Mouse (Mus musculus): ENCODE results near the gene Hist1h2an.

Gene Hist1h2an

GRCm38 (mm10) chr13:21783734-21784161, 3.3 kb downstream of the Hist1h2an start:
- peak; percentile 62 to 69 for DNase-seq (ENCODE audit: low spot score in 2 of 2)

GRCm38 (mm10) chr13:21783255-21783617, 3.8 kb downstream of the Hist1h2an start, which contains the start of gene Hist1h3i:
Gene Hist1h3i, minus strand, starts transcription at chr13:21783370.
- DNase-seq (ENCODE audit: low spot score in 2 of 2): peak; percentile 68 to 71

GRCm38 (mm10) chr13:21782361-21783254, 4.4 kb downstream of the Hist1h2an start:
- peak; percentile 54 to 74 for DNase-seq (ENCODE audit: low spot score in 2 of 2)

GRCm38 (mm10) chr13:21781639-21782038, 5.4 kb downstream of the Hist1h2an start:
- peak; percentile 12 to 15 for DNase-seq (ENCODE audit: low spot score in 2 of 2)

- DNase-seq (ENCODE audit: low spot score in 2 of 2): peak; percentile 39 to 54
Observed at GRCm38 (mm10) chr13:21781021-21781555, 5.9 kb downstream of the Hist1h2an start.

DNA sequence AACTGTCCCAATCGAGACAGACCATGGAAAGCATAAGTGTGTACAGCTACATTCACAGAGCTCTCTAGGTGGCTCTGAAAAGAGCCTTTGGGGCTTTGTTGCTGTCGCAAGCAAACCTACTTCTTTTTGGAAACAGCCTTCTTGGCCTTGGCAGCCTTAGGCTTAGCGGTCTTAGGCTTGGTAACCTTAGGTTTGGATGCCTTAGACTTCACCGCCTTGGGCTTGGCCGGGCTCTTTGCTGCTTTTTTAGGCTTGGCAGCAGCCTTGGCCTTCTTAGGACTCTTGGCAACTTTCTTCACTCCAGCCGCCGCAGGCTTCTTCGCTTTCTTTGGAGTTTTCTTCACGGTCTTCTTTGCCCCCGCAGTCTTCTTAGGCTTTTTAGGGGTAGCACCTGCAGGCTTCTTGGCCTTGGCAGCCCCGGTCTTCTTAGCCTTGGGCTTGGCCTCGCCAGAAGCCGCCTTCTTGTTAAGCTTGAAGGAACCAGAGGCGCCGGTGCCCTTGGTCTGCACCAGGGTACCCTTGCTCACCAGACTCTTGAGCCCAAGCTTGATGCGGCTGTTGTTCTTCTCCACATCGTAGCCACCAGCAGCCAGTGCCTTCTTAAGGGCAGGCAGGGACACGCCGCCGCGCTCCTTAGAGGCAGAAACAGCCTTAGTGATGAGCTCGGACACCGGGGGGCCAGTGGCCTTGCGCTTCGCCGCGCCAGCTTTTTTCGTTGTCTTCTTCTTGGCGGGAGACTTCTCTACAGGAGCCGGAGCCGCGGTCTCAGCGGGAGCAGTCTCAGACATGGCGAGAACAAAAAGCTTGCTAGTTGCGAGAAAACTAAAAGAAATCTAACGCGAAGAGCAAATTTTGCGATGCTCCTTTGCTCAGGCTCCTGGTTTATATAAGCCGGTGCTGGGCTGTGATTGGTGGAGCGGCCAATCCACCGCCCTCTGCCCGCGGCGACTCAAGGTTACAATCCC, 7.0 kb downstream of the Hist1h2an start, which contains the start of gene Hist1h1b:
Gene Hist1h1b (minus strand): TSS at position 859 of the 965 bp plus-strand sequence.
- DNase-seq (ENCODE audit: low spot score in 2 of 2): peak; percentile 88 to 91

- peak; percentile 80 to 81 for DNase-seq (ENCODE audit: low spot score in 2 of 2)
Observed at GRCm38 (mm10) chr13:21778814-21779766, 7.9 kb downstream of the Hist1h2an start.

DNA sequence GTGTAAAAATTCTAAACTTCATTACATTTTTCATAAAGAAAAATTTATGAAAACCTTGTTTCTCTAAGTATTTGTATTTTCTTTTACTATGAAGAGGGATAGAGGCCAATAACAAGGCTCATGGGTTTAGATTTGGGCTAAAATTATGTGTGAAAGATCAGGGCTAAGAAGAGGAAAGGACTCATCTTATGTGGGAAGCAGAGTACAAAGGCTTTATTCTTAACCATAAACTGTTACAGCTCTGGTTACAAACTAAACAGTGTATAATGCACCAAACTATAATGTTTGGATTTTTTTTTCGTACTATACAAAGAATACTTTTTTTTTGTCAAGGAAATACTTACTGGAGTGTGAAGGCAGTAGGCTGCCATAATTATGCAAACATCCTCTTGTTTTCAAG, 31.3 kb downstream of the Hist1h2an start:
- no peak for DNase-seq (ENCODE audit: low spot score in 2 of 2)

GRCm38 (mm10) chr13:21754294-21755001, 32.6 kb downstream of the Hist1h2an start:
- peak; percentile 61 to 81 for DNase-seq (ENCODE audit: low spot score in 2 of 2)

GRCm38 (mm10) chr13:21753524-21754285, 33.3 kb downstream of the Hist1h2an start, which contains the start of the genes Hist1h2ak and Hist1h2bn:
Gene Hist1h2ak, minus strand, starts transcription at chr13:21753827.
Gene Hist1h2bn, plus strand, starts transcription at chr13:21754123.
- peak; percentile 84 to 86 for DNase-seq (ENCODE audit: low spot score in 2 of 2)

DNA sequence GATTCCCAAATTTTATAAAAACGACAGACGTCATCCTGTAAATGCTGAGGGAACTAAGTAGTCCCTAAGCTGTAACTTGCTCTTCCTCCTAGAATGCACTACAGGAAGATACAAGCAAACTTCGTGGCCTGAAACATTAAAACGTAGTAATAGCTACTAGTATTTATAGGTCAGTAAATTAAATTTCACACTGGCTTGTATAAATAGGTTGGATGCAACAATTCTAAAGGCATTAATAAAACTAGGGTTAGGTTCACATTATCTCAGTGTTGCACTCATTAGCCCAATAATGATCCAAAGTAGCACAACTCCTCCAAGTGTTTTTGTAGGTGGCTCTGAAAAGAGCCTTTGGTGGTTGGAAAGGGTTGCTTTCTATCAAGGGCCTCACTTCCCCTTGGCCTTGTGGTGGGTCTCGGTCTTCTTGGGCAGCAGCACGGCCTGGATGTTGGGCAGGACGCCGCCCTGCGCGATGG, 33.9 kb downstream of the Hist1h2an start:
- DNase-seq (ENCODE audit: low spot score in 2 of 2): no peak

DNA sequence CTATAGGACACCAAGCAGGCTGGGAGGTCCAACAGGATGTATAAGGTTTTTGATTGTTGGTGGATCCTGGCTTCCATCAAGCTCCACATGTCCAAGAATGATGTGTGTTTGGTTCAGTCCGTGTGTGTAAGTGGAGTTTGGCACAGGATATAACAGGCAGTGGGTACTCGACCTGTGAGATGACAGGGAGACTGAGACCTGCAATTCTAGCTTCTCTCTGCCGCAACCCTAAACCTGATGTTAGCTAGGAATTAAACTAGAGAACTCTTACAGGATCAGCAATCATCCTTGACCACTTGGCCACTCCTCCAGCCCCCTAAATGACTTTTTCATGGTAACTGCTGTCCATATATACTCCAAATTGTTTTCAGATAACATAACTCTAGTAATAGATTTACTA, 34.7 kb downstream of the Hist1h2an start:
- peak; percentile 49 to 56 for DNase-seq (ENCODE audit: low spot score in 2 of 2)

GRCm38 (mm10) chr13:21751827-21752226, 35.2 kb downstream of the Hist1h2an start:
- DNase-seq (ENCODE audit: low spot score in 2 of 2): peak; percentile 24 to 35

DNA sequence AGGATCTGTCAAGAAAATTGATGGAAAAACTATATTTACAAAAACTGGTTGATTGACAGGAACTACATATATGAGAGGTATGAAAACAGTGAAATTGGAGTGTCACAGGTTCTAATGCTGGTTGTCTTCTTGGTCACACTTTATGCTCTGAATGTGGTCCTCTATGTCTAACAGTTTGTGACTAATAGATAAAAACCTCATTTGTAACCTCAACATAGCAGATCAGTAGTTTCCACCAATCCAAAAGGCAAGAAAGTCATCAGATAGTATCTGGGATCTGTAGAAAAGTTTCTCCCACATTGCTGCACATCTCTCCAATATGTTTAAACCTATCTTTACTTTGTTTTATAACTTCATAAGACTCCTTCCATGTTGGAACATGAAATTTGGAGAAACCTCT, 35.6 kb downstream of the Hist1h2an start:
- DNase-seq (ENCODE audit: low spot score in 2 of 2): no peak

- peak; percentile 96 to 98 for DNase-seq (ENCODE audit: low spot score in 2 of 2)
Observed at GRCm38 (mm10) chr13:21750159-21751017, 36.6 kb downstream of the Hist1h2an start, which contains the start of gene Hist1h4k. Gene Hist1h4k, minus strand, starts transcription at chr13:21750505.

DNA sequence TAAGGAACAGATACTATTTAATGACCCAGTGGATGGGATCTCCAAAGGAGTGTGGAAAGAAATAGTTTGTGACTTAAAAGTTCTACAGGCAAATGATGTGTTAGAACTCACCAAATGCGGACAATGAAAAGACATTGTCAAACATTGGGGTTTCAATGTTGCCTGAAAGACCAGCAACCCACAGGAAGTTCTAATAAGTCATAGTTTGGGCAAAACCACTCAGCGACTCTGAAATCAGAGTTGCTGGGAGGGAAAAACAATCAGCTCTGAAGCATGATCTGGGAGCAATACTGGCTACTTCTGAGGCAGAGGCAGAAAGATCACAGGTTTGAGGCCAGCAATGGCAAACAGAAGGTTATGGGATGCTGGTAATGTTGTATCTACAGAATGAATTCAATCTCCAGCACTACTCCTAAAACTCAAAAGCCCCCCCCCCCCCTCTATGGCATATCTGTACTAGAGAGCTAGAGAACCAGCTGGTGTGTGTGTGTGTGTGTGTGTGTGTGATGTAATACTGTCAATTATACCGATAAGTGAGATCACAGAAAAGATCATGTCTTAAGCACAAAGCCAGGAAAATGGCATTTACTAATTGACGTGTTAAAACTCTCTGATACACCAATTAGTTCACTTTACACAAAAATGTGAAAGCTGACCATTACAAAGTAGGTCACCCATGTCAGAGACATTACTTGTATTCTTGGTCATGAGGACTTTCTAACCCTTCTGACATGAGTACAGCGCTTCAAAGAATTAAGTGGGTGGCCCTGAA, 37.4 kb downstream of the Hist1h2an start:
- peak in 1 of 2 experiments; percentile 23 for DNase-seq (ENCODE audit: low spot score in 2 of 2)

GRCm38 (mm10) chr13:21745006-21745405, 42.0 kb downstream of the Hist1h2an start:
- no peak for DNase-seq (ENCODE audit: low spot score in 2 of 2)

Data from spleen, postnatal 10 days (tissue).